Comparison of ENCODE assay signal across 9 mouse cellular contexts in genomic region chr7:45627261-45627660, GRCm38 (mm10). TPM values are rescaled to one million over a fixed set of nuclear protein-coding genes. Genes with fewer than 3 reads are reported as not detected.
A peak's percentile ranks its signal among the peaks of the same experiment; 100 is the strongest.
DNase-seq lines count a peak whose midpoint lies in the region; ATAC-seq and TF ChIP-seq lines count a peak whose summit lies in the region.
"Had no signal": no experiment of that assay in that cellular context is flagged by ENCODE, and none has a peak within 500 bp of the region (broad histone marks: within the 10 kb centered on the region; RNA-seq: fewer than 3 reads in every experiment).

Gene Rasip1, plus strand, starts transcription at chr7:45627488.

- no peaks in the 10 kb centered on the region for H3K9me3 ChIP-seq in lung, embryonic 15.5 days

- H3K4me3 ChIP-seq in liver, adult 2 months (ENCODE audit: insufficient read depth, low read depth, low read length): peak within 1 kb of the TSS; percentile 81
- peak within 1 kb of the TSS; percentile 60 for H3K4me3 ChIP-seq in lung, embryonic 15.5 days

- peak within 1 kb of the TSS; percentile 96 for H3K9ac ChIP-seq in liver, adult 2 months (ENCODE audit: low read depth, low read length)
- H3K9ac ChIP-seq in lung, embryonic 15.5 days: peak within 1 kb of the TSS; percentile 73

- H3K27ac ChIP-seq in liver, adult 2 months (replicated peaks; ENCODE audit: insufficient read depth, low read depth, low read length): peak within 1 kb of the TSS; percentile 73
- H3K27ac ChIP-seq in lung, embryonic 15.5 days: peak within 1 kb of the TSS; percentile 76

- no peak for DNase-seq in liver, adult 2 months (ENCODE audit: extremely low read depth, low read depth, low spot score)
- DNase-seq in liver: no peak
- DNase-seq in heart, adult 11 months: peak; percentile 99
- peak; percentile 53 for DNase-seq in kidney, adult 11 months
- no peak for DNase-seq in right cerebral cortex, postnatal 36 days (ENCODE audit: low spot score in 2 of 2)
- no peak for DNase-seq in embryo, embryonic 10 days (ENCODE audit: low spot score)

- H3K4me1 ChIP-seq in liver, adult 2 months (ENCODE audit: control insufficient read depth, insufficient read depth, low read length): no peaks in the 10 kb centered on the region
- H3K4me1 ChIP-seq in lung, embryonic 15.5 days: peaks cover 6% of the 10 kb centered on the region

- peak within 1 kb of the TSS; percentile 95 for H3K4me2 ChIP-seq in lung, embryonic 15.5 days

- no peaks in the 10 kb centered on the region for H3K36me3 ChIP-seq in liver, adult 2 months (ENCODE audit: control insufficient read depth, insufficient read depth, low read length)
- H3K36me3 ChIP-seq in lung, embryonic 15.5 days: no peaks in the 10 kb centered on the region
- H3K36me3 ChIP-seq: G1E had no signal

- TF ChIP-seq POLR2A in liver, adult 2 months (IDR thresholded peaks at IDR 0.05; ENCODE audit: extremely low read depth, insufficient read depth, low read length): 0 out of 2 replicates have a peak, but pooled peaks have one; percentile 41

- 77% methylated on average over 9 of the region's 9 CpGs for WGBS in liver, adult 2 months
- 73% methylated on average over 9 of the region's 9 CpGs for WGBS in lung, embryonic 15.5 days

- peak; percentile 40 for ATAC-seq in lung, embryonic 15.5 days (ENCODE audit: borderline replicate concordance, extremely low read depth, low FRiP score, low TSS enrichment)
- no peak for ATAC-seq in granulocyte monocyte progenitor cell, adult 5-6 weeks (replicated peaks; ENCODE audit: poor library complexity, severe bottlenecking)

- no peak for TF ChIP-seq CTCF in liver, adult 2 months (IDR thresholded peaks at IDR 0.05; ENCODE audit: low read depth, low read length)

- H3K27me3 ChIP-seq in liver, adult 2 months (ENCODE audit: control insufficient read depth, insufficient read depth, low read length): peaks cover 2% of the 10 kb centered on the region; the same call in 1 of the 2 replicates
- peaks cover 23% of the 10 kb centered on the region for H3K27me3 ChIP-seq in lung, embryonic 15.5 days

- H3K79me2 ChIP-seq in liver, adult 2 months (ENCODE audit: control insufficient read depth, insufficient read depth, low read length): no peaks in the 10 kb centered on the region

RNA-seq across cellular contexts. Expression of gene Rasip1, which starts in this region (rescaled TPM):
- total RNA-seq in liver, adult 2 months (2014; rRNA removed): 2.3 and 4.3 TPM in 2 replicates
- polyA plus RNA-seq in liver, adult 2 months (2012; rRNA removed): 3.6 and 5.1 TPM in 2 replicates
- 32.4 and 33.3 TPM in 2 replicates for polyA plus RNA-seq in lung, embryonic 15.5 days (2015; fragmentation: Nextera tagmentation; extraction: Ambion mirVana)
- total RNA-seq in granulocyte monocyte progenitor cell, adult 5-6 weeks (2014; fragmentation: Nextera tagmentation): 0.15 TPM in 1 of 2 replicates, not detected in the other
- total RNA-seq in granulocyte monocyte progenitor cell, adult 5-6 weeks (2017): 0.93 TPM in 1 of 2 replicates, not detected in the other

Comparison
In these comparisons a context has a peak if more than half of its experiments do, and no peak if none do; other contexts are left out.
1. DNase-seq: peak in heart, adult 11 months (single experiment) and kidney, adult 11 months (single experiment); none in liver, adult 2 months (single experiment), liver (single experiment), right cerebral cortex, postnatal 36 days (0 of 2) and embryo, embryonic 10 days (single experiment).